Mouse (Mus musculus) liver, postnatal 0 days (tissue): ENCODE measurements around the gene Zfp706.

Source experiments
- CTCF ChIP-seq: sonication (generic); IDR thresholded peaks from 2 replicates; pipeline ENCODE4 v1.5.1; 2016; ENCODE audit warnings: antibody characterized with exemption, low read depth
- EP300 ChIP-seq: IDR thresholded peaks from 2 replicates; pipeline ENCODE4 v1.6.1; 2016; ENCODE audit warnings: antibody characterized with exemption, low read depth, mild to moderate bottlenecking

GRCm38 (mm10) chr15:37042559-37042958 lies 35.0 kb upstream of the Zfp706 start:
- TF ChIP-seq CTCF (no peak), EP300 (no peak)
